In the genomic region with DNA sequence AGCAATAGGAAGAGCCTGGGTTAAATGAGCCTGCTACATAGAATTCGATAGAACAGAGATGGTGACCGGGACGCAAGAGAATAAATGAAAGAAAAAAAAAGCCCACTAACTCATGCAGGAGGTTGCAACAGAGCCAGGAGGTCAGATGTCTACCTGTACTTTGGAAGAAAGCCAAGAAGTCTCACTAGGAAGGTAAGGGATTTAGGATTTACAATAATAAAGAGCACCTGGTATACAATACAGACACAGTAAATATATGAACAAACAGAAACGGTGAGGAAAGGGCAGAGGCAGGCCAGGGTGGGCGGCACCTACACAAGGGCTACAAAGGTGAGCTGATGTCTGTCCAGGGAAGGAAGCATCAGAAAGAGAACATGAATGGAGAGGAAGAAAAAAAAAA, we compare ENCODE assay signal across 42 mouse cellular contexts. TPM values are rescaled to one million over a fixed set of nuclear protein-coding genes. Genes with fewer than 3 reads are reported as not detected.
"Had no signal": no experiment of that assay in that cellular context is flagged by ENCODE, and none has a peak within 500 bp of the region (broad histone marks: within the 10 kb centered on the region; RNA-seq: fewer than 3 reads in every experiment).

No protein-coding gene starts in this region.

- H3K4me3 ChIP-seq: heart, embryonic 10.5 days; heart, embryonic 12.5 days; hindbrain, embryonic 12.5 days; hindbrain, embryonic 15.5 days; kidney, embryonic 15.5 days; limb, embryonic 13.5 days; limb, embryonic 15.5 days had no signal

- H3K36me3 ChIP-seq: heart, embryonic 10.5 days; heart, embryonic 12.5 days; hindbrain, embryonic 12.5 days; hindbrain, embryonic 15.5 days; kidney, embryonic 15.5 days; limb, embryonic 13.5 days; limb, embryonic 15.5 days had no signal

- H3K4me1 ChIP-seq: heart, embryonic 10.5 days; heart, embryonic 12.5 days; hindbrain, embryonic 12.5 days; hindbrain, embryonic 15.5 days; kidney, embryonic 15.5 days; limb, embryonic 13.5 days; limb, embryonic 15.5 days had no signal

- ATAC-seq: forebrain, postnatal 0 days; hindbrain, postnatal 0 days; intestine, embryonic 16.5 days had no signal

- H3K9me3 ChIP-seq: heart, embryonic 10.5 days; heart, embryonic 12.5 days; hindbrain, embryonic 12.5 days; hindbrain, embryonic 15.5 days; kidney, embryonic 15.5 days; limb, embryonic 13.5 days; limb, embryonic 15.5 days had no signal

- H3K4me2 ChIP-seq: heart, embryonic 12.5 days; hindbrain, embryonic 12.5 days; hindbrain, embryonic 15.5 days; kidney, embryonic 15.5 days; limb, embryonic 13.5 days; limb, embryonic 15.5 days had no signal

- H3K27ac ChIP-seq: heart, embryonic 10.5 days; hindbrain, embryonic 15.5 days; hindbrain, postnatal 0 days; kidney, embryonic 15.5 days; kidney, postnatal 0 days; limb, embryonic 13.5 days; limb, embryonic 15.5 days; liver, embryonic 14.5 days had no signal

- DNase-seq: forebrain, postnatal 0 days; gastrocnemius, postnatal 14 days; gastrocnemius, postnatal 36 days; heart, adult 18-20 months; heart, postnatal 14 days; heart, postnatal 36 days; kidney, adult 11 months; kidney, adult 2 months; kidney, adult 9 months; kidney, postnatal 14 days; kidney, postnatal 36 days; layer of hippocampus, adult 9-11 months; layer of hippocampus, postnatal 36 days; left cerebral cortex, postnatal 4 days had no signal

- H3K27me3 ChIP-seq: heart, embryonic 12.5 days; hindbrain, embryonic 12.5 days; hindbrain, embryonic 15.5 days; kidney, embryonic 15.5 days; limb, embryonic 13.5 days; limb, embryonic 15.5 days had no signal

- H3K9ac ChIP-seq: forebrain, postnatal 0 days; heart, embryonic 12.5 days; hindbrain, embryonic 12.5 days; hindbrain, embryonic 15.5 days; kidney, embryonic 15.5 days; limb, embryonic 13.5 days; limb, embryonic 15.5 days; liver, embryonic 14.5 days had no signal

RNA-seq across cellular contexts. Expression of gene Gm17662, which starts 14.9 kb away (rescaled TPM):
- total RNA-seq: forebrain, postnatal 0 days; gastrocnemius, adult 18-20 months; gastrocnemius, adult 8-10 months; gastrocnemius, postnatal 14 days; gastrocnemius, postnatal 36 days; heart, adult 18-20 months; heart, adult 8-10 months; heart, postnatal 14 days; heart, postnatal 36 days; hematopoietic stem cell, adult 5-6 weeks; hindbrain, postnatal 0 days; layer of hippocampus, adult 18-20 months; layer of hippocampus, adult 8-10 months; layer of hippocampus, postnatal 14 days; layer of hippocampus, postnatal 36 days; left cerebral cortex, adult 18-20 months; left cerebral cortex, adult 8-10 months; left cerebral cortex, postnatal 10 days; left cerebral cortex, postnatal 25 days; left cerebral cortex, postnatal 4 days had no signal
- polyA plus RNA-seq: forebrain, postnatal 0 days; gonadal fat pad, adult 2 months; heart, embryonic 10.5 days; heart, embryonic 12.5 days; heart, embryonic 14.5 days; heart, embryonic 16.5 days; hindbrain, embryonic 12.5 days; hindbrain, embryonic 15.5 days; hindbrain, postnatal 0 days; intestine, embryonic 14.5 days; intestine, embryonic 16.5 days; kidney, adult 2 months; kidney, embryonic 15.5 days; kidney, postnatal 0 days; large intestine, adult 2 months; limb, embryonic 11.5 days; limb, embryonic 13.5 days; limb, embryonic 15.5 days; liver, embryonic 14.5 days had no signal

RNA-seq across cellular contexts. Expression of gene C8a, which starts 34.0 kb away (rescaled TPM):
- total RNA-seq: forebrain, postnatal 0 days; gastrocnemius, adult 8-10 months; gastrocnemius, postnatal 14 days; gastrocnemius, postnatal 36 days; heart, adult 18-20 months; heart, adult 8-10 months; heart, postnatal 14 days; heart, postnatal 36 days; hematopoietic stem cell, adult 5-6 weeks; hindbrain, postnatal 0 days; layer of hippocampus, adult 18-20 months; layer of hippocampus, adult 8-10 months; layer of hippocampus, postnatal 14 days; layer of hippocampus, postnatal 36 days; left cerebral cortex, adult 18-20 months; left cerebral cortex, postnatal 25 days; left cerebral cortex, postnatal 4 days had no signal
- polyA plus RNA-seq: forebrain, postnatal 0 days; heart, embryonic 14.5 days; heart, embryonic 16.5 days; hindbrain, embryonic 12.5 days; hindbrain, embryonic 15.5 days; limb, embryonic 11.5 days; limb, embryonic 13.5 days had no signal
